Mouse (Mus musculus): ENCODE results near the gene Yrdc. TPM values are rescaled to one million over a fixed set of nuclear protein-coding genes. Genes with fewer than 3 reads are reported as not detected.

Gene Yrdc
- polyA plus RNA-seq (2012; rRNA removed) = 19.0 and 20.9 TPM in 2 replicates
- 21.7 and 21.9 TPM in 2 replicates for polyA plus RNA-seq (2014; fragmentation: Nextera tagmentation; extraction: Ambion mirVana)

DNA sequence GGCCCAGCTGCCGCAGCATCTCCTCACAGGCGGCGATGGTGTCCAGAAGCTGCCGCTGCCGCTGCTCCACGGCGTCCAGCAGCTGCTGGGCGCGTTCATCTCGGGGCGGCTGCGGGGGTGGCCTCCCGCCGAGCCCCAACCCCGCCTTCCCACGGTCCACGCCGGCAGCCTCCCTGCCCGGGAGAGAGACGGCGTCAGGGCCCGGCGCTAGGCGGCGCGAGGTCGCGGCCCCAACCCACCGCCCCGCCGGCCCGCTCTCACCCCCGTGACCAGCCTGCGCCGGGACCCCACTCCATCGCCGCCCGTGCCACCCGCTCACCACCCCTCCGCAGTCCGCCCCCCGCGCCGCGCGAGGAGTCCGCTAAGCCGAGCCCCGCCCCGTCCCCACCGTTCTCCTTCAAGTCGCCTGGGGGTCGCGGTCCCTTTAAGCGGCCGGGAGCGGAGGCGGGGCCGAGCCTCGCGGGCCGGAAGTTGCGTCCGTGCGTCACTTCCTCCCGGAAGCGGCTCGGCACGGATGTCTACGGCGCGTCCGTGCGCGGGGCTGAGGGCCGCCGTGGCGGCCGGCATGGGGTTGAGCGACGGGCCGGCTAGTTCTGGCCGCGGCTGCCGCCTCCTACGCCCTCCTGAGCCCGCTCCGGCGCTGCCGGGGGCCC lies at the start of gene Yrdc:
Gene Yrdc (plus strand): TSS at position 419 of the 653 bp plus-strand sequence.
- Histone ChIP-seq H3K9me3 (ENCODE audit: control insufficient read depth, low read length) (no peaks in the 10 kb centered on the region), H3K4me1 (replicated peaks; ENCODE audit: control insufficient read depth in 2 of 2, insufficient read depth in 2 of 2, low read length in 1 of 2) (peaks cover 8 to 14% of the 10 kb centered on the region in 2 experiments), H3K27me3 (ENCODE audit: control insufficient read depth, insufficient read depth, low read length) (no peaks in the 10 kb centered on the region), H3K36me3 (replicated peaks; ENCODE audit: control insufficient read depth, insufficient read depth, low read depth) (peaks cover 19% of the 10 kb centered on the region), H3K27ac (peak within 1 kb of the TSS; percentile 56), H3K4me3 (ENCODE audit: insufficient read depth in 1 of 2, low read depth in 2 of 2, low read length in 2 of 2) (peak within 1 kb of the TSS; percentile 82 to 93), H3K9ac (replicated peaks) (peak within 1 kb of the TSS; percentile 81), H3K4me2 (ENCODE audit: low read depth) (peak within 1 kb of the TSS; percentile 97)
- ATAC-seq (ENCODE audit: insufficient read depth) (peak; percentile 92), DNase-seq (ENCODE audit: low read depth in 3 of 3, low spot score in 3 of 3) (peak; percentile 83 to 84 (median 84))
- WGBS (ENCODE audit: insufficient replicate concordance) = under 1% methylated on average over 84 of the region's 90 CpGs
- no peak for TF ChIP-seq EP300 (IDR thresholded peaks at IDR 0.05; ENCODE audit: low read depth)
- 0 out of 2 replicates have a peak, but pooled peaks have one; percentile 27 for TF ChIP-seq CTCF (IDR thresholded peaks at IDR 0.05; ENCODE audit: low read depth)

DNA sequence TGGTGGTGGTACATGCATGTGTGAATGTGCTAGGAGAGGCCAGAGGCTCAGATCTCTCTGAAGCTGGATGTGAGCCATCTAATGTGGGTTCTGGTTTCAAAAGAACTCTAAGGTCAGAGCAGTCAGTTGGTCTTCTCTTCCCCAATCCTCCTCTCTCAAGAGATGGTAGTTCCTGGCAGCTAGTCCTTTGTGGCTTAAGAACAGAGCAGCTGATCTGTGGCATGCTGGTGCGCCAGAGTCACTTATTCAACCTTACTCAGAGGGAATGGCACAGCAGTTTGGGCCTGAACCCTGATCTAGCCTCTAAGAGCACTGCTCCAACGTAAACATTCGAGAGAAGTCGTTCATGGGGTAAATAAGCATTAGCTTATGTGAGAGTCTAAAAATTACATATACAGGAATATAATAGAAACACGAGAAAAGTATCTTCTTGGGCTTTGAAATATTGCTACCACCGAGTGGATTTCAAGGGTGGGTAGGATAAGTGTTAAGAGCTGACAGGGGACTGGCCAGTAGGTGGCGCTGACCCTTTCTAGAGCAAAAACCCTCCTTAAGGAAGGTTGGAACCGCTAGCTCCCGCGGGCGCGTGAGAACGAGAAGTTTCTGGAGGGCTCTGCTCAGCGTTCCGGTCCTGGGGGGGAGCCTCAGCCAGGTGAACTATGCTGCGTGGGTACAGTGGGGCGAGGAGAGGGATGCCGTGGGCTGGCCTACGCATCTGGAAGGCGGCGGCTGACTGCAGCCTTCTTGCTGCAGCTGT lies 48.7 kb upstream of the Yrdc start, which contains the start of gene Mtf1:
Gene Mtf1 (plus strand): TSS at position 553 of the 757 bp plus-strand sequence.
- Histone ChIP-seq H3K27me3 (ENCODE audit: control insufficient read depth, insufficient read depth, low read length) (no peaks in the 10 kb centered on the region), H3K4me1 (replicated peaks; ENCODE audit: control insufficient read depth in 2 of 2, insufficient read depth in 2 of 2, low read length in 1 of 2) (peaks cover 9 to 19% of the 10 kb centered on the region in 2 experiments), H3K36me3 (replicated peaks; ENCODE audit: control insufficient read depth, insufficient read depth, low read depth) (peaks cover 45% of the 10 kb centered on the region), H3K4me3 (ENCODE audit: insufficient read depth in 1 of 2, low read depth in 2 of 2, low read length in 2 of 2) (peak within 1 kb of the TSS; percentile 74 to 99), H3K4me2 (ENCODE audit: low read depth) (peak within 1 kb of the TSS; percentile 81), H3K27ac (peak within 1 kb of the TSS; percentile 90), H3K9me3 (ENCODE audit: control insufficient read depth, low read length) (no peaks in the 10 kb centered on the region), H3K9ac (replicated peaks) (peak within 1 kb of the TSS; percentile 79)
- ATAC-seq (ENCODE audit: insufficient read depth) (peak; percentile 77), DNase-seq (ENCODE audit: low read depth in 3 of 3, low spot score in 3 of 3) (peak; percentile 83 to 87 (median 84))
- WGBS (ENCODE audit: insufficient replicate concordance) = 3% methylated on average over 21 of the region's 21 CpGs
- peak; percentile 90 for TF ChIP-seq CTCF (IDR thresholded peaks at IDR 0.05; ENCODE audit: low read depth)
- TF ChIP-seq EP300 (IDR thresholded peaks at IDR 0.05; ENCODE audit: low read depth) = no peak; the same call in 1 of the 2 replicates

DNA sequence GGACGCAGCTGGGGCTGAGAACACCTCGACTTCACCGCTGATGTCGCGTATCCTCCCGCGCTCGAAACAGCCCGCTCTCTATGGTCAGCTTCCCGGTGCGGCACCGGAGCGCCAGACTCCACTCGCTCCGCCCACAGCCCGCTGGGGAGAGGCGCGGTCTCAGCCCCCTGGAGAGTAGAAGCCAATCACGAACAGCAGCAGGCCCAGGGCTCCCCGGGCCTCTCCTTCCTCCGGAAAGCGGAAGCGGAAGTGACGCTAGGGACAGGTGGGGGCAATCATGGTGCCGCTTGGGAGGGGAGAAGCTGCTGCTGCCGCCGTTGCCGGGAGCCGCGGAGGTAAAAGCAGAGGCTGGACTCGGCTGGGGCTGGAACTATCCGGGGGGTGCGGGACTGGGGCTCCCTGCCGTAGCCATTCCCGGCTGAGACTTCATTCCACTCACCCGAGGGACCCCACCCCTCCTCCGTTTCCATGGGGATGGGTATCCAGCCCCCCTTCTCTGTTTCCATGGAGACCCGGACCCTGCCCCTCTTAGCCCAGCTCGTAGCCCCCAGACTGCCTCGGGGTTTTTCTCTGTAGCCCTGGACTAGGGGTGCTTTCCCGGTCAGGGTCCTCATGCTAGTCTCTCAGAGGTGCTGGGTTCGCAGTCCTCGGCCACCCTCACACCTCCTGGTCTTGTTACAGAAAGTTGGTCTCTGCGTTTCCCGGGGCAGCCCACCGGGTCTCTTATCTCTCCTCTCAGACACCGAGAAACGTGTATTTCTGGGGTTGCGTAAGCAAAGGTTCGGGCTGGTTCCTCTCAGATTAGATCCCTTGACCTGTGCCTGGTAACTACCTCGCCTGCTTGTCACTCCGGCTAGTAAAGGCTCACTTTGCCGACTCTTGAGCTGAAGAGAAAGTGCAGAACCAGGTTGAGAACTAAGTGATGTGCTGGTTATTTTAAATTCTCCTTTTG lies 47.9 kb upstream of the Yrdc start:
- Histone ChIP-seq H3K9me3 (ENCODE audit: control insufficient read depth, low read length) (no peaks in the 10 kb centered on the region), H3K4me2 (ENCODE audit: low read depth) (peak overlapping the region; percentile 81), H3K4me1 (replicated peaks; ENCODE audit: control insufficient read depth in 2 of 2, insufficient read depth in 2 of 2, low read length in 1 of 2) (peaks cover 11 to 19% of the 10 kb centered on the region in 2 experiments), H3K27ac (peak overlapping the region; percentile 90), H3K27me3 (ENCODE audit: control insufficient read depth, insufficient read depth, low read length) (no peaks in the 10 kb centered on the region), H3K36me3 (replicated peaks; ENCODE audit: control insufficient read depth, insufficient read depth, low read depth) (peaks cover 44% of the 10 kb centered on the region), H3K9ac (replicated peaks) (peak overlapping the region; percentile 79), H3K4me3 (ENCODE audit: insufficient read depth in 1 of 2, low read depth in 2 of 2, low read length in 2 of 2) (peak overlapping the region; percentile 74 to 99)
- under 1% methylated on average over 52 of the region's 53 CpGs for WGBS (ENCODE audit: insufficient replicate concordance)
- DNase-seq (ENCODE audit: low read depth in 3 of 3, low spot score in 3 of 3) (peak; percentile 96 to 98 (median 97)), ATAC-seq (ENCODE audit: insufficient read depth) (peak; percentile 99)
- TF ChIP-seq EP300 (IDR thresholded peaks at IDR 0.05; ENCODE audit: low read depth) (peak; percentile 77), CTCF (IDR thresholded peaks at IDR 0.05; ENCODE audit: low read depth) (no peak; the same call in 1 of the 2 replicates)

DNA sequence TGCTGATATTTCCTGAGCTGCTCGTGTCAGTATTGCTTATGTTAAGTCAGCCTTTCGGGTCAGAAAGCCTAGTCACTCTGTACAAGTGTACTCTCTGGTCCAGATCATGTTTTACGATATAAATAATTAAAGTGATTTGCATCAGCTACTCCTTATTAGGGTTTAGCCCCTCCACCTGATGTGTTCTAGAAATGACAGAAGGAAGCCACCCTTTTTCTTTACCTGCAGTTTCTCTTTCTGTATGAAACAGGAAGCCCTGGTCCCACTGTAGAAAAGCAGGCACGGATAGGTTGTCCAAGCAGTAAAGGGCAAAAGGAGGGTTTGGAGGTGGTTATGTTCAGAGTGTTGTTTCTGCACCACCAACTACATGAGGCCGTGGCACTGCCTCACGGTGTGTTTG lies 47.1 kb upstream of the Yrdc start:
- H3K9ac ChIP-seq (replicated peaks) = peak overlapping the region; percentile 79
- peak overlapping the region; percentile 81 for H3K4me2 ChIP-seq (ENCODE audit: low read depth)
- TF ChIP-seq EP300 (IDR thresholded peaks at IDR 0.05; ENCODE audit: low read depth) (no peak), CTCF (IDR thresholded peaks at IDR 0.05; ENCODE audit: low read depth) (no peak)
- ATAC-seq (ENCODE audit: insufficient read depth) (no peak), DNase-seq (ENCODE audit: low read depth in 3 of 3, low spot score in 3 of 3) (no peak)
- H3K9me3 ChIP-seq (ENCODE audit: control insufficient read depth, low read length) = no peaks in the 10 kb centered on the region
- no peaks in the 10 kb centered on the region for H3K27me3 ChIP-seq (ENCODE audit: control insufficient read depth, insufficient read depth, low read length)
- 37% methylated on average over 6 of the region's 6 CpGs for WGBS (ENCODE audit: insufficient replicate concordance)
- H3K36me3 ChIP-seq (replicated peaks; ENCODE audit: control insufficient read depth, insufficient read depth, low read depth) = peaks cover 39% of the 10 kb centered on the region
- peaks cover 11 to 25% of the 10 kb centered on the region in 2 experiments for H3K4me1 ChIP-seq (replicated peaks; ENCODE audit: control insufficient read depth in 2 of 2, insufficient read depth in 2 of 2, low read length in 1 of 2)
- H3K27ac ChIP-seq = peak overlapping the region; percentile 90
- peak overlapping the region; percentile 74 to 99 for H3K4me3 ChIP-seq (ENCODE audit: insufficient read depth in 1 of 2, low read depth in 2 of 2, low read length in 2 of 2)

Measured in liver, embryonic 14.5 days (tissue).